Mouse (Mus musculus) heart, adult 2 months (tissue): ENCODE data around the gene Ak4. TPM values are rescaled to one million over a fixed set of nuclear protein-coding genes. Genes with fewer than 3 reads are reported as not detected.

ENCODE experiments used
- DNase-seq, 2 experiments: peaks; one replicate each; pipeline ENCODE4 v3.0.0; 2021
- H3K27ac ChIP-seq: fragments of 200-600 bp; 2 replicates; pipeline ENCODE4 v1.8.1; 2022
- H3K27me3 ChIP-seq: fragments of 200-500 bp; 2 replicates; pipeline ENCODE4 v1.6.1; 2012; ENCODE audit warnings: mild to moderate bottlenecking, low read length, inconsistent platforms, mixed read lengths; ENCODE audit not compliant: control insufficient read depth, insufficient read depth
- H3K36me3 ChIP-seq: fragments of 200-500 bp; 2 replicates; pipeline ENCODE4 v1.6.1; 2012; ENCODE audit warnings: low read length, inconsistent platforms; ENCODE audit not compliant: control insufficient read depth, insufficient read depth
- H3K4me1 ChIP-seq: fragments of 200-500 bp; 2 replicates; pipeline ENCODE4 v1.6.1; 2011; ENCODE audit warnings: low read length; ENCODE audit not compliant: control insufficient read depth, insufficient read depth
- H3K4me3 ChIP-seq: fragments of 200-600 bp; 2 replicates; pipeline ENCODE4 v1.8.1; 2022
- H3K79me2 ChIP-seq: fragments of 200-500 bp; replicated peaks from 2 replicates; pipeline ENCODE4 v1.6.1; 2012; ENCODE audit warnings: mild to moderate bottlenecking, inconsistent platforms, low read length, moderate library complexity, mixed read lengths; ENCODE audit not compliant: control insufficient read depth, insufficient read depth
- H3K9ac ChIP-seq: fragments of 200-500 bp; 2 replicates; pipeline ENCODE4 v1.6.1; 2012; ENCODE audit warnings: low read depth, mild to moderate bottlenecking, control low read depth, inconsistent platforms, low read length, mixed read lengths
- CTCF ChIP-seq: fragments of 200-600 bp; IDR thresholded peaks from 2 replicates; pipeline ENCODE4 v1.8.1; 2022; ENCODE audit warnings: antibody characterized with exemption, mild to moderate bottlenecking, moderate library complexity
- EP300 ChIP-seq: fragments of 200-500 bp; IDR thresholded peaks from 2 replicates; pipeline ENCODE4 v1.6.1; 2011; ENCODE audit warnings: low read depth, low read length, control low read depth; ENCODE audit not compliant: insufficient read depth
- POLR2A ChIP-seq: fragments of 200-500 bp; IDR thresholded peaks from 2 replicates; pipeline ENCODE4 v1.6.1; 2011; ENCODE audit warnings: mild to moderate bottlenecking, low read depth, low read length, control low read depth; ENCODE audit not compliant: insufficient read depth
- WGBS: fragments of 180-500 bp; shearing (Covaris S2); methylation state at CpG from one replicate; pipeline ENCODE4 v1.1.7; 2018; 5-methylcytosine and 5-hydroxymethylcytosine counted together
- intact Hi-C: fragments of 180-260 bp; cut with DNase I; formaldehyde crosslinking; loops from one replicate; pipeline ENCODE4 v1.15.1; 2025
- polyA plus RNA-seq: library from polyadenylated mRNA; depleted of rRNA; stranded (reverse); fragments of >200 nt; gene quantifications from 2 replicates; pipeline ENCODE4 v1.2.3, GENCODE M21; 2012
- total RNA-seq, 2 experiments: library from RNA; stranded (reverse); gene quantifications; 2 replicates each; pipeline ENCODE4 v1.2.3; 2021

Gene Ak4
- total and polyA plus RNA-seq, 3 experiments: 11.1 to 32.0 (median 31.8) TPM

- TF ChIP-seq CTCF (peak; percentile 66), POLR2A (no peak), EP300 (no peak)
- no peak for DNase-seq
- WGBS: 42% methylated on average over 5 of the region's 5 CpGs
- no peaks in the 10 kb centered on the region for H3K4me1 ChIP-seq
- H3K27ac ChIP-seq: no peak overlapping the region
- no peak overlapping the region for H3K4me3 ChIP-seq
- no peaks in the 10 kb centered on the region for H3K36me3 ChIP-seq
- no peaks in the 10 kb centered on the region for H3K27me3 ChIP-seq
- H3K79me2 ChIP-seq: no peaks in the 10 kb centered on the region
- no peak overlapping the region for H3K9ac ChIP-seq
- intact Hi-C loops: loop anchor here (1.0 to 5.0 kb wide), 2 partner anchors 187 to 528 kb away; no protein-coding TSS in a partner anchor
Observed at GRCm38 (mm10) chr4:101470543-101470942, 51.5 kb downstream of the Ak4 start.

DNA sequence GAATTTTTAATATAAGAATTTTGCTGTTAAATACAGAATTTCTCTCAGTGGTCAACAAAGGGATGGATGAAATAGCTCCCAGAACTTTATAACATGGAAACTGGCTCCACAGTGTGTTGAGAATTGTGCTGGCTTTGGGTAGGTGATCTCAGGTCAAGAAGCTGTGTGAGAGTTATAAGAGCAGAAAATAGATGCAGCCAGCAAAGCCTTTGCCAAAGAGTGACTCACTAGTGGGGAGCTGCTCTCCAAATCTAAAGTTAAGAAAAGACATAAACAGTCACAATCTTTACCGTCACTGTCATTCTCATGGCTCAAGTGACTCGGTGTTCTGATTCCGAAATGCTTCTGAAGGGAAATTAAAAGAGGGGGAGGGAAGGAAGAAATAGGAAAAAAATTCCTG is 53.7 kb downstream of the Ak4 start:
- Histone ChIP-seq H3K27ac (no peak overlapping the region), H3K4me1 (no peaks in the 10 kb centered on the region), H3K9ac (no peak overlapping the region), H3K79me2 (no peaks in the 10 kb centered on the region), H3K27me3 (no peaks in the 10 kb centered on the region), H3K36me3 (no peaks in the 10 kb centered on the region), H3K4me3 (no peak overlapping the region)
- intact Hi-C loops: loop anchor here (5.0 kb wide), 1 partner anchor 185 kb away; no protein-coding TSS in a partner anchor
- no peak for DNase-seq
- WGBS: 38% methylated on average over 3 of the region's 3 CpGs
- no peak for TF ChIP-seq CTCF
- no peak for TF ChIP-seq EP300
- no peak for TF ChIP-seq POLR2A

DNA sequence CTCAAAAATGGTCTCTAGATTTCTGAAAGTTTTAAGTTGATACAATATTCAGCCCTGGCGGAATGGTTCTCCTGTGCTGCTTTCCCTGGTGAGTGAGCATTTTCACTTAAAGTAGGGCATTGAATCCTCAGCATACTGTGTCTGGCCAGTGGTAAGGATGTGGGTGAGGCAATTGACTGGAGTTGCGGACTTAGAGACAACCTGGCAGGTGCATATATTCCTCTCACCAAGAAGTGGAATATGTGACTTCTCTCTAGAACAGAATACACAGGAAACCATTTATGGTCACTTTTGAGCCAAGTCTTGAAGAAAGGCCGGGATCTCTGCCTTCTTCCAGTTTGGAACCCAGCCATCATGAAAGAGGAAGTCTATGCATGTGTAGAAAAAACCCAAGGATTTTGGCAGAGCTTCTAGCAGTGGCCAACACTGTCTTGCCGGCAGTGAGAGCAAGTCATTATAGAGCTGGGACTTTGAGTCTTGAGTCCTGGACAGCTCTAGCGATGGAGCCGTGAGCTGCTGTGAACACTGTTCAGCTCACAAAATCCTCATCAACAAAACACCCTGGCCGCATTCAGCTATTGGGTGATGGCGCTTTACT is 71.3 kb downstream of the Ak4 start:
- Histone ChIP-seq H3K79me2 (no peaks in the 10 kb centered on the region), H3K36me3 (no peaks in the 10 kb centered on the region), H3K4me1 (no peaks in the 10 kb centered on the region; the same call in 1 of the 2 replicates), H3K27me3 (no peaks in the 10 kb centered on the region), H3K27ac (no peak overlapping the region), H3K4me3 (no peak overlapping the region), H3K9ac (no peak overlapping the region)
- WGBS: 63% methylated on average over 8 of the region's 8 CpGs
- TF ChIP-seq EP300: no peak
- no peak for TF ChIP-seq POLR2A
- TF ChIP-seq CTCF: no peak
- intact Hi-C loops: no loop called here
- DNase-seq: no peak

DNA sequence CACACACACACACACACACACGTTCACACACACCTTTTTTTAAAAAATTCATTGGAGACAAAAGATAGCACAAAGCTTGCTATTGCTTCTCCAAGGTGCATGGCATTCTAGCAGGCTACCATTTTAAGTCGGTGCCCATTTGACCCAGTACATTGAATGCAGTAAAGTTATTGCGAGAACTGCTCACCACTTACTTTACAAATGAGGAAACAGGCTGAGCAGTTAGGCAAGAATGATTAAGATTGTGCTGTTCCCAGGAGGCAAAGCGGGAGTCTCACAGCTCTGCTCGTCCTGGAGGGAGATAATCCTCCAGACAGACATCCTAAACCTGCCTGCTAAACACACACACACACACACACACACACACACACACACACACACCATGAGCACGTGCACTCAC is 72.6 kb downstream of the Ak4 start:
- peaks cover 4% of the 10 kb centered on the region for H3K27me3 ChIP-seq
- H3K4me3 ChIP-seq: no peak overlapping the region
- DNase-seq: no peak
- no peaks in the 10 kb centered on the region for H3K79me2 ChIP-seq
- no peaks in the 10 kb centered on the region for H3K36me3 ChIP-seq
- intact Hi-C loops: no loop called here
- 73% methylated on average over 6 of the region's 6 CpGs for WGBS
- TF ChIP-seq EP300 (no peak), CTCF (no peak), POLR2A (no peak)
- no peak overlapping the region for H3K9ac ChIP-seq
- no peaks in the 10 kb centered on the region; the same call in 1 of the 2 replicates for H3K4me1 ChIP-seq
- no peak overlapping the region for H3K27ac ChIP-seq

DNA sequence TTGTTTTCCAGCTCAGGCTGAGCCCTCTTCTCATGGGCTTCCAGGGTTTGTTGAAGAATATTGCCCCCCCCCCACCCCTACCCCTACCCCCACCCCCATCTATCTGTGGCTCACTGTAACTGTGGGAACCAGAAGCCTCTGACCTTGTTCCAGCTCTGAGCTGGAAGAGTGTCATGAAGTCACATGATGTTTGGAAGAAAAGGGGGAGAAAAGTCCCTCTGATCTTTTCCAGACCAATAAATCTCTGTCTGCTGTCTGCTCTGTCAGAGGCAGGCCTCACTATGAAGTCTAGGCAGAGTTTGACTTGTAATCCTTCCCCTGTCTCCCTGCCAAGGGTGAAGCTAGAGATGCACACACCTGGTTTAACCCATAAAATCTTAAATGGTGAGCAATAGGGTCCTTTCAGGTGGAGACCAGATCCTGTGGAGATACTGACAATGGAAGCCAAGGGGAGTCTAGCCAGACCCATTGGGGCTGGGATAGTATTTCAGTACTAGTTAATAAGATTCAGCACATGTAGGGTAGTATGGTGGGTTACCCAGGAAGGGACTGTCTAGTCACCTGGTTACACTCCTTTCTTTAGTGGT is 74.6 kb downstream of the Ak4 start:
- DNase-seq: no peak
- Histone ChIP-seq H3K79me2 (no peaks in the 10 kb centered on the region), H3K4me1 (no peaks in the 10 kb centered on the region; the same call in 1 of the 2 replicates), H3K4me3 (no peak overlapping the region), H3K9ac (no peak overlapping the region), H3K36me3 (no peaks in the 10 kb centered on the region), H3K27me3 (peaks cover 5% of the 10 kb centered on the region), H3K27ac (no peak overlapping the region)
- intact Hi-C loops: no loop called here
- TF ChIP-seq POLR2A (no peak), CTCF (no peak), EP300 (no peak)

DNA sequence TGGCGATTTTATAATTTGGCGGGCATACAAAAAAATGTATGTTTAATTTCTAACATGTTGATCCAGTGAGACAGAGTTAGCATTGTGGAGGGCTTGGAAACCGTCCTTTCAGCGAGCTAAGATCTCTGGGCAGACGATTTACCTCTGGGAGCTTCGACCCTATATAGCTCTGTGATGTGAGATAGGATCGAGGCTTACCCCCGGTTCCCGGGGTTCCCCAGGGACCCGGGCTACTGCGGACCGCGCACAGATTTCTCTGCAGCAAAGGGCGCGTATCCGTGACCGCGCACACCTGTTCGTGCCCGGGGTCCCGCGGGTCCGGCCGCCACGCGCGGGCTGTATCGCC is 77.1 kb downstream of the Ak4 start:
- Histone ChIP-seq H3K79me2 (no peaks in the 10 kb centered on the region), H3K36me3 (no peaks in the 10 kb centered on the region), H3K27ac (no peak overlapping the region), H3K4me3 (peak overlapping the region; percentile 44), H3K4me1 (no peaks in the 10 kb centered on the region), H3K9ac (peak overlapping the region; percentile 59), H3K27me3 (peaks cover 5% of the 10 kb centered on the region)
- intact Hi-C loops: no loop called here
- WGBS: 7% methylated on average over 28 of the region's 28 CpGs
- no peak for DNase-seq
- TF ChIP-seq CTCF (no peak), EP300 (no peak), POLR2A (no peak)
